Mouse (Mus musculus): ENCODE data around the gene Rfx1.

Gene Rfx1

GRCm38 (mm10) chr8:84096061-84096460 is 29.4 kb downstream of the Rfx1 start:
- no peak for DNase-seq

GRCm38 (mm10) chr8:84098376-84098775 is 31.7 kb downstream of the Rfx1 start:
- no peak for DNase-seq

- DNase-seq, result peak; percentile 68
These were observed 35.0 kb downstream of the Rfx1 start for GRCm38 (mm10) chr8:84101476-84102270.

- peak; percentile 79 for DNase-seq
These were observed 37.0 kb downstream of the Rfx1 start for GRCm38 (mm10) chr8:84103601-84104000.

- DNase-seq, result peak; percentile 62
These were observed 37.6 kb downstream of the Rfx1 start for GRCm38 (mm10) chr8:84104221-84104620.

- peak; percentile 99 for DNase-seq
These were observed 38.3 kb downstream of the Rfx1 start, which contains the start of gene Dcaf15 for GRCm38 (mm10) chr8:84104697-84105609. Dcaf15 (minus strand) TSS chr8:84104768.

- no peak for DNase-seq
These were observed 39.0 kb downstream of the Rfx1 start for GRCm38 (mm10) chr8:84105676-84106075.

GRCm38 (mm10) chr8:84106216-84107040 is 39.8 kb downstream of the Rfx1 start:
- no peak for DNase-seq

- DNase-seq, result no peak
These were observed 49.0 kb downstream of the Rfx1 start for GRCm38 (mm10) chr8:84115646-84116045.

- DNase-seq, result no peak
These were observed 55.5 kb downstream of the Rfx1 start for GRCm38 (mm10) chr8:84122151-84122550.

- no peak for DNase-seq
These were observed 59.0 kb downstream of the Rfx1 start, which contains the start of gene Podnl1 for GRCm38 (mm10) chr8:84125656-84126055. Podnl1 (plus strand) TSS chr8:84125989.

- no peak for DNase-seq
These were observed 60.1 kb downstream of the Rfx1 start for GRCm38 (mm10) chr8:84126742-84127141.

GRCm38 (mm10) chr8:84127202-84127901 is 60.7 kb downstream of the Rfx1 start:
- no peak for DNase-seq

- DNase-seq, result no peak
These were observed 61.6 kb downstream of the Rfx1 start for GRCm38 (mm10) chr8:84128277-84128676.

- peak; percentile 56 for DNase-seq
These were observed 64.2 kb downstream of the Rfx1 start for GRCm38 (mm10) chr8:84130806-84131205.

GRCm38 (mm10) chr8:84132225-84132624 is 65.6 kb downstream of the Rfx1 start:
- no peak for DNase-seq

- no peak for DNase-seq
These were observed 71.2 kb downstream of the Rfx1 start for GRCm38 (mm10) chr8:84137848-84138247.

GRCm38 (mm10) chr8:84140838-84141237 is 74.2 kb downstream of the Rfx1 start:
- no peak for DNase-seq

- no peak for DNase-seq
These were observed 78.1 kb downstream of the Rfx1 start for GRCm38 (mm10) chr8:84144636-84145245.
